Mouse (Mus musculus) CH12.LX (cell line): ENCODE measurements at regions not wholly inside any gene's neighbourhood (a gene's known extent, or its start where the extent isn't known, plus 50 kb on each side); places are given as distances from the start of the nearest gene placed in this dataset.

ENCODE experiments used
- DNase-seq: peaks from one replicate; pipeline ENCODE4 v3.0.0-alpha.2; 2013; ENCODE audit errors: extremely low read depth
- H3K27ac ChIP-seq: 2 replicates; pipeline ENCODE4 v1.5.1; 2012; ENCODE audit warnings: low read depth, mild to moderate bottlenecking, control low read depth, moderate library complexity; ENCODE audit not compliant: insufficient read depth
- H3K27me3 ChIP-seq: replicated peaks from 2 replicates; pipeline ENCODE3; 2012; ENCODE audit warnings: inconsistent platforms
- H3K36me3 ChIP-seq, 2 experiments: replicated peaks in 1 of 2; 2 replicates each; pipeline versions ENCODE3 to v1.6.1; 2012; ENCODE audit warnings: inconsistent platforms in 1 of 2, low read length in 1 of 2, mild to moderate bottlenecking in 1 of 2, mixed read lengths in 1 of 2, moderate library complexity in 1 of 2; ENCODE audit not compliant: control insufficient read depth in 1 of 2, insufficient read depth in 1 of 2
- H3K4me1 ChIP-seq, 2 experiments: 2 replicates each; pipeline ENCODE4 v1.6.1; 2012; ENCODE audit warnings: inconsistent platforms in 1 of 2, moderate library complexity in 1 of 2; ENCODE audit not compliant: insufficient read depth in 2 of 2, control insufficient read depth in 1 of 2
- H3K4me2 ChIP-seq: 2 replicates; pipeline ENCODE4 v1.6.1; 2012; ENCODE audit warnings: low read depth, mild to moderate bottlenecking, control low read depth; ENCODE audit not compliant: poor library complexity, insufficient read depth, severe bottlenecking
- H3K4me3 ChIP-seq, 3 experiments: fragments of 150-350 bp in 1 of 3; sonication (generic) in 1 of 3; replicated peaks in 1 of 3; 2 replicates each; pipeline versions ENCODE3 to v1.5.1; 2011 to 2012; ENCODE audit warnings: low read depth in 2 of 3, low read length in 2 of 3, mild to moderate bottlenecking in 2 of 3, moderate library complexity in 2 of 3, control low read depth in 1 of 3, improper control_type of control experiment in 1 of 3, inconsistent platforms in 1 of 3, mixed read lengths in 1 of 3; ENCODE audit not compliant: poor library complexity in 1 of 3
- H3K79me2 ChIP-seq: replicated peaks from 2 replicates; pipeline ENCODE4 v1.6.1; 2012; ENCODE audit warnings: mild to moderate bottlenecking, moderate library complexity; ENCODE audit not compliant: control insufficient read depth, poor library complexity, insufficient read depth, severe bottlenecking; ENCODE audit errors: extremely low read depth
- H3K9ac ChIP-seq: 2 replicates; pipeline ENCODE4 v1.6.1; 2012; ENCODE audit warnings: low read depth, mild to moderate bottlenecking, control low read depth, moderate library complexity; ENCODE audit not compliant: insufficient read depth
- H3K9me3 ChIP-seq: replicated peaks from 2 replicates; pipeline ENCODE3; 2012; ENCODE audit warnings: low read length, inconsistent platforms, mixed read lengths
- BHLHE40 ChIP-seq: IDR thresholded peaks from 2 replicates; pipeline ENCODE4 v1.6.1; 2011; ENCODE audit warnings: mild to moderate bottlenecking, low read depth, low read length, improper control_type of control experiment
- CHD2 ChIP-seq: IDR thresholded peaks from 2 replicates; pipeline ENCODE4 v1.6.1; 2011; ENCODE audit warnings: low read length, improper control_type of control experiment
- CTCF ChIP-seq, 2 experiments: IDR thresholded peaks in 1 of 2; conservative IDR thresholded peaks in 1 of 2; 2 replicates each; pipeline ENCODE4 v1.5.1; 2011 to 2012; ENCODE audit warnings: low read depth in 2 of 2, low read length in 2 of 2, improper control_type of control experiment in 1 of 2, inconsistent platforms in 1 of 2, mild to moderate bottlenecking in 1 of 2, moderate library complexity in 1 of 2
- GABPA ChIP-seq: IDR thresholded peaks from 2 replicates; pipeline ENCODE4 v1.6.1; 2012; ENCODE audit warnings: low read depth, low read length, improper control_type of control experiment, inconsistent platforms; ENCODE audit not compliant: insufficient replicate concordance
- HCFC1 ChIP-seq: IDR thresholded peaks from 2 replicates; pipeline ENCODE4 v1.6.1; 2012; ENCODE audit warnings: low read depth, mild to moderate bottlenecking, inconsistent platforms, low read length, improper control_type of control experiment
- JUND ChIP-seq: conservative IDR thresholded peaks from 2 replicates; pipeline ENCODE4 v1.6.1; 2011; ENCODE audit warnings: low read depth, low read length, improper control_type of control experiment
- MAZ ChIP-seq: IDR thresholded peaks from 2 replicates; pipeline ENCODE4 v1.6.1; 2012; ENCODE audit warnings: low read depth, mild to moderate bottlenecking, inconsistent platforms, low read length, improper control_type of control experiment, moderate library complexity
- MXI1 ChIP-seq: IDR thresholded peaks from 2 replicates; pipeline ENCODE4 v1.6.1; 2011; ENCODE audit warnings: mild to moderate bottlenecking, low read depth, low read length, improper control_type of control experiment
- RAD21 ChIP-seq: IDR thresholded peaks from 2 replicates; pipeline ENCODE4 v1.6.1; 2011; ENCODE audit warnings: low read depth, mild to moderate bottlenecking, low read length, improper control_type of control experiment, moderate library complexity
- RCOR1 ChIP-seq: conservative IDR thresholded peaks from 2 replicates; pipeline ENCODE4 v1.6.1; 2012; ENCODE audit warnings: low read depth, mild to moderate bottlenecking, inconsistent platforms, low read length, improper control_type of control experiment
- TBP ChIP-seq: conservative IDR thresholded peaks from 2 replicates; pipeline ENCODE4 v1.6.1; 2011; ENCODE audit warnings: low read depth, low read length, improper control_type of control experiment
- TCF12 ChIP-seq: IDR thresholded peaks from 2 replicates; pipeline ENCODE4 v1.6.1; 2014; ENCODE audit warnings: low read depth, mild to moderate bottlenecking, inconsistent platforms, low read length, improper control_type of control experiment
- UBTF ChIP-seq: IDR thresholded peaks from 2 replicates; pipeline ENCODE4 v1.6.1; 2012; ENCODE audit warnings: low read depth, mild to moderate bottlenecking, inconsistent platforms, low read length, improper control_type of control experiment, moderate library complexity
- USF2 ChIP-seq: conservative IDR thresholded peaks from 2 replicates; pipeline ENCODE4 v1.6.1; 2011; ENCODE audit warnings: low read depth, low read length, improper control_type of control experiment
- ZKSCAN1 ChIP-seq: IDR thresholded peaks from 2 replicates; pipeline ENCODE4 v1.6.1; 2012; ENCODE audit warnings: low read depth, inconsistent platforms, low read length, improper control_type of control experiment, borderline replicate concordance
- ZNF384 ChIP-seq: IDR thresholded peaks from 2 replicates; pipeline ENCODE4 v1.6.1; 2012; ENCODE audit warnings: low read depth, low read length, improper control_type of control experiment, inconsistent platforms
- dilution Hi-C: fragments of 300-500 bp; cut with MboI; formaldehyde crosslinking; loops from 2 replicates; pipeline ENCODE4 v1.14.3; 2020; ENCODE audit warnings: low sequenced_read_pairs; ENCODE audit not compliant: extremely low pct_unique_long_range_greater_than_20kb, extremely low pct_ligation_motif_present
- in situ Hi-C: fragments of 300-500 bp; cut with MboI; formaldehyde crosslinking; loops from 3 replicates; pipeline ENCODE4 v1.14.3; 2019; ENCODE audit warnings: low sequenced_read_pairs, low pct_ligation_motif_present, low pct_unique_long_range_greater_than_20kb, mixed read lengths

- Histone ChIP-seq H3K9me3 (no peaks in the 10 kb centered on the region), H3K4me3 (no peak overlapping the region), H3K9ac (no peak overlapping the region), H3K79me2 (no peaks in the 10 kb centered on the region), H3K4me1 (peaks cover 0 to 20% of the 10 kb centered on the region in 2 experiments; a peak in 2 of 4 replicates), H3K4me2 (no peak overlapping the region), H3K27me3 (no peaks in the 10 kb centered on the region), H3K27ac (no peak overlapping the region), H3K36me3 (no peaks in the 10 kb centered on the region)
- in situ Hi-C loops (loop anchor here (25.0 kb wide), 1 partner anchor 276 kb away; no protein-coding TSS in a partner anchor), dilution Hi-C loops (no loop called here)
- no peak for TF ChIP-seq HCFC1
- TF ChIP-seq GABPA, result no peak
- TF ChIP-seq TBP, result no peak
- no peak for TF ChIP-seq TCF12
- no peak for TF ChIP-seq MXI1
- no peak for TF ChIP-seq RAD21
- TF ChIP-seq UBTF, result no peak
- TF ChIP-seq RCOR1, result no peak
- no peak for TF ChIP-seq CHD2
- TF ChIP-seq USF2, result no peak
- TF ChIP-seq ZKSCAN1, result no peak
- TF ChIP-seq JUND, result no peak
- TF ChIP-seq MAZ, result no peak
- TF ChIP-seq BHLHE40, result no peak
- no peak for DNase-seq
These were observed 164.7 kb downstream of the Pah start for GRCm38 (mm10) chr10:87686311-87686710.

GRCm38 (mm10) chr10:87686785-87687184, 165.2 kb downstream of the Pah start:
- Histone ChIP-seq H3K4me3 (no peak overlapping the region), H3K36me3 (no peaks in the 10 kb centered on the region), H3K27ac (no peak overlapping the region), H3K9me3 (no peaks in the 10 kb centered on the region), H3K4me1 (peaks cover 0 to 20% of the 10 kb centered on the region in 2 experiments; a peak in 2 of 4 replicates), H3K9ac (no peak overlapping the region), H3K79me2 (no peaks in the 10 kb centered on the region), H3K27me3 (no peaks in the 10 kb centered on the region), H3K4me2 (no peak overlapping the region)
- DNase-seq, result no peak
- dilution Hi-C loops, result no loop called here
- no peak for TF ChIP-seq HCFC1
- peak; percentile 60 for TF ChIP-seq ZNF384
- no peak for TF ChIP-seq CTCF (conservative IDR thresholded peaks at IDR 0.05 in 1 of 2, IDR thresholded peaks at IDR 0.05 in 1 of 2; ENCODE audit: low read depth in 2 of 2, low read length in 2 of 2)
- in situ Hi-C loops, result loop anchor here (25.0 kb wide), 1 partner anchor 276 kb away; no protein-coding TSS in a partner anchor
